ENCODE assay signal across 12 mouse cellular contexts in genomic region chr15:99828061-99828460, GRCm38 (mm10).
"Had no signal": no experiment of that assay in that cellular context is flagged by ENCODE, and none has a peak within 500 bp of the region (broad histone marks: within the 10 kb centered on the region; RNA-seq: fewer than 3 reads in every experiment).

No protein-coding gene starts in this region.

- DNase-seq: retina, postnatal 1 day; right cerebral cortex, adult 18-20 months; right cerebral cortex, postnatal 14 days; right cerebral cortex, postnatal 25 days; right cerebral cortex, postnatal 4 days; spleen, adult 18-20 months; thymus, adult 18-20 months; thymus, adult 2 months; thymus, postnatal 14 days; thymus, postnatal 25 days; thymus, postnatal 36 days; thymus, postnatal 4 days had no signal
